Mouse (Mus musculus) small intestine, adult 2 months (tissue): ENCODE results near the gene Baiap2.

Source experiments
- CTCF ChIP-seq: fragments of 200-500 bp; IDR thresholded peaks from 2 replicates; pipeline ENCODE4 v1.5.1; 2012; ENCODE audit warnings: low read depth, mild to moderate bottlenecking, control low read depth, inconsistent platforms, low read length, moderate library complexity, mixed read lengths; ENCODE audit not compliant: insufficient replicate concordance, insufficient read length; ENCODE audit errors: extremely low read depth
- POLR2A ChIP-seq: fragments of 200-500 bp; IDR thresholded peaks from 2 replicates; pipeline ENCODE4 v1.6.1; 2012; ENCODE audit warnings: low read depth, mild to moderate bottlenecking, control low read depth, inconsistent platforms, low read length, moderate library complexity

DNA sequence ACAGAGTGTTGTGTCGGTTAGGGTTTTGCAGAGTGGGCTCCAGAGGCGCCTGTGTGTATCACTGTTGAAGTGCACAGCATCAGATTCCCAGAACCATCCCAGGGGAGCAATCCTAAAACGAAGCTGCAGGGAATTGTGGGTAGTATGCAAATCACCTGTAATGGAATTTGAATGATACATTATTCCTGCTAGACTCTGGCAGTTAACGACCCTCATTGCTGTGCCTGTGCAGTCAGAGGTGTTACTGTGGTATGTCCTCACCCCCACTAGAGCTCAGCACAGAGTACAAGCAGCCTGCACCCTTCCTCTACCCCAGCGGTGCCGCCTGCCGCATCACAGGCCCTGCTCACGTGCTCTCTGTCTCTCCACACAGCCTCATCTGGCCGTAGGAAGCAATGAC, 45.5 kb upstream of the Baiap2 start:
- no peak for TF ChIP-seq CTCF
- no peak for TF ChIP-seq POLR2A
